Mouse (Mus musculus) erythroblast, embryonic 14.5 days (primary cell): Measurements from ENCODE around the gene Gm47791.

Experiments
- GATA1 ChIP-seq: IDR thresholded peaks from 2 replicates; pipeline ENCODE4 v1.6.1; 2012; ENCODE audit warnings: low read length, inconsistent platforms, mixed read lengths
- TAL1 ChIP-seq: IDR thresholded peaks from 3 replicates; pipeline ENCODE4 v1.6.1; 2012; ENCODE audit warnings: low read length, inconsistent platforms, mixed read lengths

GRCm38 (mm10) chr1:82806391-82806790 is 35.3 kb upstream of the Gm47791 start:
- TF ChIP-seq GATA1 (no peak), TAL1 (no peak)
